Mouse (Mus musculus) embryonic facial prominence, embryonic 15.5 days (tissue): Measurements from ENCODE around the gene Gm11037. TPM values are rescaled to one million over a fixed set of nuclear protein-coding genes. Genes with fewer than 3 reads are reported as not detected.

Experiments used
- ATAC-seq: fragments of 200-750 bp; cut with Nextera tagmentation; 2 replicates; pipeline ENCODE4 v1.8.0; 2017; ENCODE audit warnings: low read depth, moderate TSS enrichment; ENCODE audit not compliant: insufficient number of reproducible peaks, low FRiP score, low TSS enrichment
- H3K27ac ChIP-seq: fragments of 300-500 bp; sonication (generic); replicated peaks from 2 replicates; pipeline ENCODE4 v1.5.1; 2015; ENCODE audit warnings: mild to moderate bottlenecking, inconsistent platforms
- H3K27me3 ChIP-seq: fragments of 300-500 bp; sonication (generic); 2 replicates; pipeline ENCODE4 v1.6.1; 2015; ENCODE audit warnings: inconsistent platforms
- H3K36me3 ChIP-seq: fragments of 300-500 bp; sonication (generic); 2 replicates; pipeline ENCODE4 v1.6.1; 2015; ENCODE audit warnings: mild to moderate bottlenecking, inconsistent platforms
- H3K4me1 ChIP-seq: fragments of 300-500 bp; sonication (generic); 2 replicates; pipeline ENCODE4 v1.6.1; 2015; ENCODE audit warnings: inconsistent platforms
- H3K4me2 ChIP-seq: fragments of 300-500 bp; sonication (generic); replicated peaks from 2 replicates; pipeline ENCODE4 v1.6.1; 2015; ENCODE audit warnings: mild to moderate bottlenecking, inconsistent platforms
- H3K4me3 ChIP-seq: fragments of 300-500 bp; sonication (generic); replicated peaks from 2 replicates; pipeline ENCODE4 v1.5.1; 2015; ENCODE audit warnings: mild to moderate bottlenecking, inconsistent platforms
- H3K9ac ChIP-seq: fragments of 300-500 bp; sonication (generic); 2 replicates; pipeline ENCODE4 v1.6.1; 2015; ENCODE audit warnings: inconsistent platforms
- H3K9me3 ChIP-seq: fragments of 300-500 bp; sonication (generic); replicated peaks from 2 replicates; pipeline ENCODE4 v1.6.1; 2016; ENCODE audit warnings: inconsistent platforms
- WGBS: fragments of 180-500 bp; shearing (Covaris S2); methylation state at CpG from one replicate; pipeline ENCODE4 v1.1.7; 2015; 5-methylcytosine and 5-hydroxymethylcytosine counted together
- polyA plus RNA-seq: library from polyadenylated mRNA; unstranded; fragments of >200 nt; fragmentation: Nextera tagmentation; extraction: Ambion mirVana; gene quantifications from 2 replicates; pipeline ENCODE4 v1.2.1, GENCODE M21; 2015

Gm11037 gene
- polyA plus RNA-seq, 1 experiment from 2014 or later: not detected

DNA sequence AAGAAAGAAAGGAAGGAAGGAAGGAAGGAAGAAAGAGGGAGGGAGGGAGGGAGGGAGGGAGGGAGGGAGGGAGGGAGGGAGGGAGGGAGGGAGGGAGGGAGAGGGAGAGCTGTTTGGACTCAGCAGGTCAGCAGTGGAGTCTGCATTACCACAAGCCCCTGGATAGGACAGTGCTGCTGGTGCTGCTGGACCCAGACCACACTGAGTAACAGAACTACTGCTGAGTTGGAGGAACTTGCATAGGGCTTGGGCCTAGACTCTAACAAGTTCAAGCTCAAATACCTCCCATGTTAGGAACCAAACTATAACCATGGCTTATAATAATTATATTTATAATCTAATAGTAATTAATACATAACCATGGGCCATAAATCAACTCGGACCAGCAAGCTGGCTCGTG lies 2.4 kb upstream of the Gm11037 start:
- no peaks in the 10 kb centered on the region for H3K9me3 ChIP-seq
- no peak overlapping the region for H3K4me2 ChIP-seq
- no peak for ATAC-seq
- 96% methylated on average over 2 of the region's 2 CpGs for WGBS
- no peak overlapping the region for H3K9ac ChIP-seq
- peaks cover 30% of the 10 kb centered on the region for H3K4me1 ChIP-seq
- H3K27me3 ChIP-seq: no peaks in the 10 kb centered on the region
- H3K27ac ChIP-seq: no peak overlapping the region
- peaks cover 11% of the 10 kb centered on the region for H3K36me3 ChIP-seq
- H3K4me3 ChIP-seq: no peak overlapping the region

DNA sequence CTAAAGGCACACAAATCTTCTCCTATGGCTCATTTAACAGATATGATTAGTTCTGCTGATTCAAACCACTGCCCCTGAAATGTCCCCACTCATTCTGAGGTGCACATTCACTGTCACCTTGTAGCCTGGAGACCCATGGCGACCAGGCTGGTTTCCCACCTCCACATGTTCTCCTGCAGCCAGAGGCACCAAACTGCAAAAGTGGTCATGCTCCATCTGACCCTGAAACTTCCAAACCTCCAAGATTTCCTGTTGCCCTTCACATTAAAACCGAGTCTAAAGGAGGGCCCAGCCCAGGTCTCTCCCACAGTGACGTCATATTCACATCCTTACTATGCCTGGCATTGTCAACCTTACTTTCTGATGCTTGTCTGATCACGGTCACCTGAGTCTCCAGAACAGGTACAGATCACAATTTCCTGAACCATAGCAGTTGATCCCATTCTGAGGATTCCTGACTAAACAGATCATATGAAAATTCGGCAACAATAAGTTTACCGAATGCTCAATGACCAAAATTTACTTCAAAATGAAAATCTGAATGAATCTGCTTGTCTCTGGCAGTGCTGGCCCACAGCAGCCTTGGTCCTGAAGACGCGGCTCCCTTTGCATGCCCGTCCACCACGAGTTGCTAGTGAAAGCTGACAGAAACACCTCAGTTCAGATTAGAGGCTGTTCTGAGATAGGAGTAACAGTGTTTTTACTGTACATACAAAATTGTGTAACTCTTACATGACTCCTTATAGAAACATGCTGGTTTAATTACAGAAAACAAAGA lies 997 bp upstream of the Gm11037 start:
- H3K36me3 ChIP-seq: peaks cover 19% of the 10 kb centered on the region
- no peaks in the 10 kb centered on the region for H3K27me3 ChIP-seq
- 72% methylated on average over 10 of the region's 10 CpGs for WGBS
- H3K4me1 ChIP-seq: peaks cover 17% of the 10 kb centered on the region
- no peak overlapping the region for H3K4me3 ChIP-seq
- H3K9ac ChIP-seq: no peak overlapping the region
- no peak overlapping the region for H3K4me2 ChIP-seq
- no peak for ATAC-seq
- no peak overlapping the region for H3K27ac ChIP-seq
- no peaks in the 10 kb centered on the region for H3K9me3 ChIP-seq

- Histone ChIP-seq H3K9me3 (no peaks in the 10 kb centered on the region), H3K4me2 (no peak overlapping the region), H3K9ac (no peak overlapping the region), H3K27me3 (no peaks in the 10 kb centered on the region), H3K4me3 (no peak overlapping the region), H3K4me1 (no peaks in the 10 kb centered on the region), H3K27ac (no peak overlapping the region; the same call in 1 of the 2 replicates), H3K36me3 (peaks cover 37% of the 10 kb centered on the region)
- ATAC-seq: peak; percentile 53; the same call in 1 of the 2 replicates
- 71% methylated on average over 1 of the region's 1 CpGs for WGBS
Measured at GRCm38 (mm10) chr2:131134381-131134780, 1.1 kb downstream of the Gm11037 start.

- H3K27me3 ChIP-seq: no peaks in the 10 kb centered on the region
- no peak overlapping the region for H3K27ac ChIP-seq
- 68% methylated on average over 8 of the region's 8 CpGs for WGBS
- ATAC-seq: no peak
- H3K9me3 ChIP-seq: no peaks in the 10 kb centered on the region
- no peak overlapping the region for H3K9ac ChIP-seq
- H3K36me3 ChIP-seq: peaks cover 37% of the 10 kb centered on the region
- H3K4me3 ChIP-seq: no peak overlapping the region
- H3K4me2 ChIP-seq: no peak overlapping the region
- no peaks in the 10 kb centered on the region for H3K4me1 ChIP-seq
Measured at GRCm38 (mm10) chr2:131134826-131135400, 1.6 kb downstream of the Gm11037 start.

DNA sequence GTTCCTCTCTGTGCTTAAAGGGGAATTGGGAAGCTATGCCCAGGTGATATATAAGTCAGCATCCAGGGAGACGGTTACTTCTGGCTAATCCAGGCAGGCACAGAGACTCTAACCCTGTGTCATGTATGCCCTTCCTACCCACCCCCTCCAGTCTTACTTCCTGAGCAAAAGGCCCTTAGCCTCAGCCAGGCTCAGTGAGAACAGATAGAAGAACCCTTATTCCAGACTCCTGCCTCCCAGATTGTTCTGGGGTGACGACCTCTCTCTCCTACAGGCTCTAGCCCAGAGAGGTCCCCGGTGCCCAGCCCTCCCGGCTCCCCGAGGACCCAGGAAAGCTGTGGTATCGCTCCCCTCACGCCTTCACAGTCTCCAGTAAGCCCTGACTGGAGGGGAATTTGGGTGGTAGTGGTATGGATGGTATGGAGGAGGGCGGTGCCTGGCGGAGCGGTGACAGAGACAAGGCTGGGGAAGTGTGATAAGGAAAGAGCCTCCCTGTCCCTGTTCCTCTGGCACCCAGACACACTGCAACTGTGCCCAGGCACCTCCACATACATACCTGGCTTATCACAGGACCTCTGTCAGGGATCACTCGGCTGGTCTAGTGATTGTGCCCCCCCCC lies 2.3 kb downstream of the Gm11037 start:
- peaks cover 38% of the 10 kb centered on the region for H3K36me3 ChIP-seq
- H3K4me1 ChIP-seq: no peaks in the 10 kb centered on the region
- H3K9ac ChIP-seq: no peak overlapping the region
- ATAC-seq: no peak
- H3K4me3 ChIP-seq: no peak overlapping the region
- no peak overlapping the region for H3K4me2 ChIP-seq
- WGBS: 65% methylated on average over 11 of the region's 11 CpGs
- H3K27me3 ChIP-seq: no peaks in the 10 kb centered on the region
- no peak overlapping the region for H3K27ac ChIP-seq
- H3K9me3 ChIP-seq: no peaks in the 10 kb centered on the region

- ATAC-seq: no peak
- Histone ChIP-seq H3K27ac (no peak overlapping the region), H3K36me3 (peaks cover 59% of the 10 kb centered on the region), H3K9ac (no peak overlapping the region), H3K4me3 (no peak overlapping the region), H3K4me2 (no peak overlapping the region), H3K9me3 (no peaks in the 10 kb centered on the region), H3K4me1 (peaks cover 5% of the 10 kb centered on the region; the same call in 1 of the 2 replicates), H3K27me3 (no peaks in the 10 kb centered on the region)
- 69% methylated on average over 4 of the region's 4 CpGs for WGBS
Measured at GRCm38 (mm10) chr2:131138296-131138695, 5.0 kb downstream of the Gm11037 start.

DNA sequence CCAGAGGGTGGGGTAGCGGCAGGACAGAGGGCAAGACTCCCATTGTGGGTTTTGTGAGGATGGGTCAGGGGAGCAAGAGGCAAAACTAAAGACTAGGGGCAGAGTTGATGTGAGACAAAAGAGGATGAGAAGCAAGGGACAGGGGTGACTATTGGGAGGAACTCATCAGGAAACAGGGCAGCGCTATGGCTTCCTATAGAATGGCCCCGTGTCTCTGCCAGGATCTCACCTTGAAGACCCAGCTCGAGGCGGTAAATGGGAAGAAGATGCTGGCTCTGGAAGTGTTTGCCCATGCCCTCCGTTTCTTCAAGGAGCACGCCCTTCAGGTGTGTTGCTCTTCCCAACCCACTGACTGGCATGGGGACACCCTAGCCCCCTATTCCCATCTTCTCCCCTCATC lies 5.5 kb downstream of the Gm11037 start:
- peaks cover 5% of the 10 kb centered on the region; the same call in 1 of the 2 replicates for H3K4me1 ChIP-seq
- 93% methylated on average over 7 of the region's 7 CpGs for WGBS
- no peak overlapping the region for H3K4me2 ChIP-seq
- ATAC-seq: no peak
- H3K4me3 ChIP-seq: no peak overlapping the region
- H3K9ac ChIP-seq: no peak overlapping the region
- H3K27me3 ChIP-seq: no peaks in the 10 kb centered on the region
- H3K27ac ChIP-seq: no peak overlapping the region
- H3K36me3 ChIP-seq: peaks cover 62% of the 10 kb centered on the region
- H3K9me3 ChIP-seq: no peaks in the 10 kb centered on the region

DNA sequence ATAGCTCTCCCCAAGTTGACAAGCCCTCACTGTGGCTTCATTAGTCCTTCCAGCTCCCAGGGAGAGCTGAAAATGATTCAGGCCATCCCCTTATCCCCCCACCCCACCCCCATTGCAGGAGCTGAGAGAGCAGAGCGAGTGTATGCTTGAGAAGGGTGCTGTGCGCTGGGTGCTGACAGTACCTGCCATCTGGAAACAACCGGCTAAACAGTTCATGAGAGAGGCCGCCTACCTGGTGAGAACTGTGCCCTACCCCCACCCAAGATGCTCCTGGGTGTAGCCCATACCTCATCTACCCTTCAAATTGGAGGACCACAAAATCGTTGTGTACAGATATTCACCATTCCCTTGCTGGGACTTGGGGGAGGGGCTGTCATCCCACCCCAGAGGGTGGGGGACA lies 6.0 kb downstream of the Gm11037 start:
- Histone ChIP-seq H3K4me2 (no peak overlapping the region), H3K4me3 (no peak overlapping the region), H3K9me3 (no peaks in the 10 kb centered on the region), H3K4me1 (peaks cover 5% of the 10 kb centered on the region; the same call in 1 of the 2 replicates), H3K36me3 (peaks cover 60% of the 10 kb centered on the region), H3K27me3 (no peaks in the 10 kb centered on the region), H3K27ac (no peak overlapping the region), H3K9ac (no peak overlapping the region)
- no peak for ATAC-seq
- WGBS: 84% methylated on average over 5 of the region's 5 CpGs

DNA sequence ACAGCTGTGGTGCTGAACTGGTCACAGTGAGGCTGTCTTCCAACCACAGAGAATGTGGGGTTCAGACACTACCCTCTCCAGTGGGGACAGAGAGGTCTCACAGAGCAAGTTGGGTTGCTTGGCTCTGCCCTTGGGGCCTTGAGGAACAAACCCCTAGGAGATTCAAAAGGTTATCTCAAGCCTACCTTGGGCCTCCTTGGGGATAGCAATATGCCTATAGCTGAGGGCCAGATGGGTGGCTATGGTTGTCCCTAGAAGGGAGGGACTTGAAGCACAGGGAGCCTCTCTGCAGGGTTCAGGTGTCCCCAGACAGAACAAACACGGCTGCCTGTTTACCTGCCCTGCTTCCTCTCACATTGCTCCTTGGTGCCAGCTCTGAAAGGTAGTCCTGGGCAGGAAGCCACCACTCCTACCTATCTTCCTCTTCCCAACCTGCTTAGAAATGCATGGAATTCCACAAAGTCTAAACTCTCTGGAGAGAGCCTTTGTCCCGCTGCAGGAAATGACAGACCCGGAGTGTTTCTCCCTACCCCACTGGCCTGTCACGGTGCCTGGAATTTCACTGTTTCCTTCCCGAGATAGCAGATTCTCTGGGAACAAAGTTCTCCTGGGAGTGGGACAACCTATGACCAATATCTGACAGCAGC lies 6.7 kb downstream of the Gm11037 start:
- Histone ChIP-seq H3K9me3 (no peaks in the 10 kb centered on the region), H3K4me3 (no peak overlapping the region), H3K4me1 (peaks cover 5% of the 10 kb centered on the region; the same call in 1 of the 2 replicates), H3K9ac (no peak overlapping the region), H3K36me3 (peaks cover 63% of the 10 kb centered on the region), H3K27ac (no peak overlapping the region), H3K4me2 (no peak overlapping the region), H3K27me3 (no peaks in the 10 kb centered on the region)
- WGBS: 33% methylated on average over 5 of the region's 5 CpGs
- no peak for ATAC-seq

GRCm38 (mm10) chr2:131140533-131140905 lies 7.2 kb downstream of the Gm11037 start:
- no peaks in the 10 kb centered on the region for H3K9me3 ChIP-seq
- no peak overlapping the region for H3K4me2 ChIP-seq
- no peak overlapping the region for H3K9ac ChIP-seq
- no peaks in the 10 kb centered on the region for H3K27me3 ChIP-seq
- ATAC-seq: no peak
- peaks cover 69% of the 10 kb centered on the region for H3K36me3 ChIP-seq
- WGBS: 74% methylated on average over 5 of the region's 5 CpGs
- H3K4me1 ChIP-seq: peaks cover 5% of the 10 kb centered on the region; the same call in 1 of the 2 replicates
- H3K4me3 ChIP-seq: no peak overlapping the region
- no peak overlapping the region for H3K27ac ChIP-seq

DNA sequence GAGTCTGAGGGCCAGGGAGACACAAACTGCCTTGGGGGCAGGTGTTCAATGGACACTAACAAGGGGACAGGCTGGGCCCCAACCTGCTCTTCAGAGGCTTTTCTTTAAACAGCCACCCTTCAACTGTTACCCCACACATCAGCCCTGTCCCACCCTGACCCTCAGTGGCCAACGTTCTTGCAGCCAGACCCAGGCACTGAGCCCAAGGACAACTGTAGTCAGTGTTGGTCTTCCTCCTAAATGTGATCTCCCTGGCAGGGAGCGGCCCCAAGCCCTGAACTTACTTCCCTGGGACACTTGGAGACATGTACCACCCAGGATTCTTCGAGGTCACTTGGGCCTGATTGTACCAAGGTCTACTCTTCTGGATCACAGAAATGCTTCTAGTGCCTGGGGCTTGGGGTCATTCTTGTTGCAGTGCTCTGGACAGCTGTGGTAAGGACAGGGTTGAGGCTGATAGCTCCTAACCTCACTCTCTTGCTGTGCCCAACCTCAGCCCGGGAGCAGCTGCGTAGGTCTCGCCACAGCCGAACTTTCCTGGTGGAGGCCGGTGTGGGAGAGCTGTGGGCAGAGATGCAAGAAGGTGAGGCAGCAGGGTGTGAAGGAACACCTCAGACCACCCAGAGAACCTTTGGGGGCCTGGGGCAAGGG lies 8.2 kb downstream of the Gm11037 start:
- H3K9ac ChIP-seq: no peak overlapping the region
- H3K4me1 ChIP-seq: peaks cover 5% of the 10 kb centered on the region; the same call in 1 of the 2 replicates
- H3K27me3 ChIP-seq: no peaks in the 10 kb centered on the region
- no peak overlapping the region for H3K4me2 ChIP-seq
- H3K4me3 ChIP-seq: no peak overlapping the region
- H3K36me3 ChIP-seq: peaks cover 78% of the 10 kb centered on the region
- 90% methylated on average over 8 of the region's 8 CpGs for WGBS
- ATAC-seq: no peak
- no peak overlapping the region for H3K27ac ChIP-seq
- no peaks in the 10 kb centered on the region for H3K9me3 ChIP-seq
